Mouse (Mus musculus) heart, adult 9 months (tissue): ENCODE data around the gene Magea5.
"Not testable (repeated sequence)": the region's sequence is repeated elsewhere in the genome, so short reads cannot be mapped to it uniquely, and the experiment has no call there.

Source experiments
- DNase-seq, 2 experiments: peaks; one replicate each; pipeline ENCODE4 v3.0.0; 2022; ENCODE audit warnings: low spot score in 2 of 2

The Magea5 gene

DNA sequence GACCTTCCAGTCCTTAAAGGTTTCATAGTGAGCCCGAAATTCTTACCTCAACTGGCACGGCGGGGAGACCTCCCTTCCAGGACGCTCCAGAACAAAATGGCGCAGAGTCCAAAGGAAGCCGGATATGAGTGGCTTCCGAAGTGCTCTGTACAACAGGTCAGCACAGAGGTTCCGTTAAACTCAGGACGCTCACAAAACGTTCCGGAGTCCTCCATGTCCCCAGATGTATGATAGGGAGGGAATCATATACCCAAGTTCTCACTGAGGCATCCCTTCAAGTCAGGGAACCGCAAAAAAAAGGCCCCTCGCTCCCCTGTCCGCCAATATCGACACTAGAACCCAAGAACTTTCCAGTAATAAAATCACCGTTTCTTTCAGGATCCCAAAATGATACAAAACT, at the start of gene Magea5:
Magea5 (minus strand) TSS at position 101 of the 400 bp plus-strand sequence.
- DNase-seq = not testable (repeated sequence)

DNA sequence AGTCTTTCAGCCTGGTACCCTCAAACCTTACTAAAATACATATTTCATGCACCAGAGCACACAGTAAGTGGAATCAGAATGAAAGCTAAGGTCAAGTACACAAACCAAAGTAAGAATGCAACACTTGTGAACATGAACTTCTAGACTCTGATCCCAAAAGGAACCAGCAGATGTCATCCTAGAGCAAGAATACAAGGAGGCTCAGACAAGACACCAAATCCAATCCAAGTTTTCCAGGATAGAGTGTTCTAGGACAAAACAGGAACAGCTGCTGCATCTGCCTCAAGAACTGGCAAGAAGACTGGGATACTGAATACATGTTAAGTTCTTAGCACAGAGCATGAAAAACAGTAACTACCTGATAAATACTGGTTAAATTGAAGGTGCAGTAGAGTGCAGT, 35.1 kb upstream of the Magea5 start:
- peak in 1 of 2 experiments; percentile 4 for DNase-seq

DNA sequence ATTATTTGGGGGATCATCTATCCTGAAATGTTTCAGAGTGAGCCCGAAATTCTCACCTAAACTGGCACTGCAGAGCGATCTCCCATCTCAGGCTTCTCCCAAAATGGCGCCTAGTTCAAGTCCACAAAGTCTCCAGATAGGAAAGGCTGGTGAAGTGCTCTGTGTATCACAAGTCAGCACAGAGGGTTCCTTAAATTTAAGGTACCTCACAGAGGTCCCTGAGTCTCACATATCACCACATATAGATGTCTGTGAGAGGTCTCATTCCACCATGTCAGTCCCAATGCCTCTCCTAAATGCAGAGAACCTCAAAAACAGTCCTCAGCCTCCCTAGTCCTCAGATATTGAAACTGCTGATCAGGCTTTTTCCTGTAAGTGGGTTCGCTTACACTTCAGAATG, 30.6 kb upstream of the Magea5 start, which contains the start of gene Magea2:
Magea2 (minus strand) TSS at position 101 of the 400 bp plus-strand sequence.
- DNase-seq = not testable (repeated sequence)

DNA sequence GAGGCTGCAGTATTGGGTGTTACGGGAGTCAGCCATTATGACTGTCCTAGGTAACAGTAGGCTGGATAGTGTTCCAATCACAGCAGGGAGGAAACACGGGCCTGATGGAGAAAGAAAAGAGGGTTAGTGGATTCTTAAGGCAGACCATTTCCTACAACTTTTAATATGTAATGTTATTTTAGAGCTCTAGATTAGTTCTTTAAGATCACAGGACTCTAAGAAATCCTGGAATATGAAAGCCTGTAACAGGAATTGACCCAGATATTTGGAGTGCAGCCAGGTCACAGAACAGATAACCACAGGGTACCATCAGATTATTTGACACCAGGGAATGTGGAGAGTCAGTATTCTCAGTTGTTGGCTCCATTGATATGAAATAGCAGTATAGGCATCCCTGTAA, 26.7 kb upstream of the Magea5 start, which contains the start of gene Magea1:
Magea1 (minus strand) TSS at position 101 of the 400 bp plus-strand sequence.
- not testable (repeated sequence) for DNase-seq
